ENCODE assay signal across 10 mouse cellular contexts in the genomic region with DNA sequence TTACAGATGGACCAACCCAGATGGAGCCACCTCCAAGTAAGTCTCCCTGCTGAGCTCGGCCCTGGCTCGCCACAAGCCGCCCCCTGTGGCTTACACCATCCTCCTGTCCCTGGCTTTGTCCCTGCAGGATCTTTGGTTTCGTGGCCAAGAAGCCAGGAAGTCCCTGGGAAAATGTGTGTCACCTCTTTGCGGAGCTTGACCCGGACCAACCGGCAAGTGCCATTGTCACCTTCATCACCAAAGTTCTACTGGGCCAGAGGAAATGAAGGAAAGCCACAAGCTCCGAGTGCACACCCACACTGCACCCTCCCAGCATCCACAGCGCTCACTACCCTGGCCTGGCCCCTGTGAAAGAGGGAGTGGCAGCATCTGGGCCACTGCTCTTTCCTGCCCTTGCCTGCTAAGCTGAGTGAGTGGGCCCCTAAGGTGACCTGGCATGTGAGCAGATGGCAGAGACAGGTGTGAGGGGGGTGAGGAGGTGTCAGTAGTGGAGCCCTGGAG. TPM values are rescaled to one million over a fixed set of nuclear protein-coding genes. Genes with fewer than 3 reads are reported as not detected.
DNase-seq lines count a peak whose midpoint lies in the region; ATAC-seq lines count a peak whose summit lies in the region.
"Had no signal": no experiment of that assay in that cellular context is flagged by ENCODE, and none has a peak within 500 bp of the region (broad histone marks: within the 10 kb centered on the region; RNA-seq: fewer than 3 reads in every experiment).

No protein-coding gene starts in this region.

- ATAC-seq in CD4-positive, CD25-positive, alpha-beta regulatory T cell, adult 4 months = peak; percentile 96

- DNase-seq in adrenal gland, postnatal 14 days = peak; percentile 56
- DNase-seq in adrenal gland, postnatal 25 days = no peak
- peak; percentile 5 for DNase-seq in kidney, adult 18-20 months
- no peak for DNase-seq in kidney, adult 9 months
- peak; percentile 74 for DNase-seq in induced T-regulatory cell, adult 2 months (ENCODE audit: low read depth)
- no peak for DNase-seq in retina, postnatal 1 day
- DNase-seq in ovary, postnatal 10 days (ENCODE audit: low spot score) = no peak

RNA-seq across cellular contexts. Expression of gene Tns2, which starts 15.6 kb away (rescaled TPM):
- total RNA-seq in adrenal gland, postnatal 14 days (2021) = 83.0 and 121 TPM in 2 replicates
- 75.2 and 78.7 TPM in 2 replicates for total RNA-seq in adrenal gland, postnatal 25 days (2021)
- polyA plus RNA-seq in CD4-positive, CD25-positive, alpha-beta regulatory T cell, adult 4 months (2017; shearing (Covaris generic)) = 1 to 10 TPM; 1.1 to 2.3 TPM

RNA-seq across cellular contexts. Expression of gene Spryd3, which starts 20.3 kb away (rescaled TPM):
- total RNA-seq in adrenal gland, postnatal 14 days (2021) = 23.3 and 30.8 TPM in 2 replicates
- total RNA-seq in adrenal gland, postnatal 25 days (2021) = 29.4 and 40.3 TPM in 2 replicates
- 10 to 100 TPM; 28.8 to 65.3 TPM for polyA plus RNA-seq in CD4-positive, CD25-positive, alpha-beta regulatory T cell, adult 4 months (2017; shearing (Covaris generic))

RNA-seq across cellular contexts. Expression of gene Igfbp6, which starts 28.4 kb away (rescaled TPM):
- 45.7 and 48.0 TPM in 2 replicates for total RNA-seq in adrenal gland, postnatal 14 days (2021)
- 17.1 and 17.2 TPM in 2 replicates for total RNA-seq in adrenal gland, postnatal 25 days (2021)
- under 1 TPM in 1 of 2 experiments, not detected in 1; 0.60 TPM for polyA plus RNA-seq in CD4-positive, CD25-positive, alpha-beta regulatory T cell, adult 4 months (2017; shearing (Covaris generic))
- polyA plus RNA-seq: macrophage had no signal

RNA-seq across cellular contexts. Expression of gene Soat2, which starts 34.5 kb away (rescaled TPM):
- 0.26 and 4.7 TPM in 2 replicates for total RNA-seq in adrenal gland, postnatal 14 days (2021)
- 0.55 and 1.2 TPM in 2 replicates for total RNA-seq in adrenal gland, postnatal 25 days (2021)
- polyA plus RNA-seq in CD4-positive, CD25-positive, alpha-beta regulatory T cell, adult 4 months (2017; shearing (Covaris generic)) = 1 to 10 TPM in 1 of 2 experiments, under 1 TPM in 1; 0.69 to 1.0 TPM
- total RNA-seq: layer of hippocampus, postnatal 25 days had no signal

RNA-seq across cellular contexts. Expression of gene Eif4b, which starts 42.2 kb away (rescaled TPM):
- 224 and 250 TPM in 2 replicates for total RNA-seq in adrenal gland, postnatal 14 days (2021)
- total RNA-seq in adrenal gland, postnatal 25 days (2021) = 244 and 270 TPM in 2 replicates
- polyA plus RNA-seq in CD4-positive, CD25-positive, alpha-beta regulatory T cell, adult 4 months (2017; shearing (Covaris generic)) = 100 to 1,000 TPM; 123 to 189 TPM

Comparison
In these comparisons a context has a peak if more than half of its experiments do, and no peak if none do; other contexts are left out.
1. DNase-seq: peak in adrenal gland, postnatal 14 days (single experiment), kidney, adult 18-20 months (single experiment) and induced T-regulatory cell, adult 2 months (single experiment); none in adrenal gland, postnatal 25 days (single experiment), kidney, adult 9 months (single experiment), retina, postnatal 1 day (single experiment) and ovary, postnatal 10 days (single experiment).